Mouse (Mus musculus) liver, adult 2 months (tissue): Measurements from ENCODE around the gene Fut7. TPM values are rescaled to one million over a fixed set of nuclear protein-coding genes. Genes with fewer than 3 reads are reported as not detected.

Experiments used
- DNase-seq: peaks from one replicate; pipeline ENCODE4 v3.0.0-alpha.2; 2011; ENCODE audit warnings: low read depth, low spot score; ENCODE audit errors: extremely low read depth
- H3K27ac ChIP-seq: fragments of 200-500 bp; replicated peaks from 2 replicates; pipeline ENCODE4 v1.5.1; 2012; ENCODE audit warnings: low read depth, mild to moderate bottlenecking, control low read depth, inconsistent platforms, low read length; ENCODE audit not compliant: insufficient read depth
- H3K27me3 ChIP-seq: fragments of 200-500 bp; 2 replicates; pipeline ENCODE4 v1.6.1; 2012; ENCODE audit warnings: mild to moderate bottlenecking, moderate library complexity, low read length, inconsistent platforms; ENCODE audit not compliant: control insufficient read depth, insufficient read depth
- H3K36me3 ChIP-seq: fragments of 200-500 bp; 2 replicates; pipeline ENCODE4 v1.6.1; 2012; ENCODE audit warnings: low read length, inconsistent platforms; ENCODE audit not compliant: control insufficient read depth, insufficient read depth
- H3K4me1 ChIP-seq: fragments of 200-500 bp; 2 replicates; pipeline ENCODE4 v1.6.1; 2011; ENCODE audit warnings: low read length; ENCODE audit not compliant: control insufficient read depth, insufficient read depth
- H3K4me3 ChIP-seq: fragments of 200-500 bp; 2 replicates; pipeline ENCODE4 v1.5.1; 2011; ENCODE audit warnings: low read depth, mild to moderate bottlenecking, control low read depth, low read length, moderate library complexity; ENCODE audit not compliant: insufficient read depth
- H3K79me2 ChIP-seq: fragments of 200-500 bp; 2 replicates; pipeline ENCODE4 v1.6.1; 2012; ENCODE audit warnings: inconsistent platforms, mild to moderate bottlenecking, low read length, moderate library complexity; ENCODE audit not compliant: control insufficient read depth, insufficient read depth
- H3K9ac ChIP-seq: fragments of 200-500 bp; 2 replicates; pipeline ENCODE4 v1.6.1; 2012; ENCODE audit warnings: low read depth, mild to moderate bottlenecking, control low read depth, inconsistent platforms, low read length
- CTCF ChIP-seq: fragments of 200-500 bp; IDR thresholded peaks from 2 replicates; pipeline ENCODE4 v1.5.1; 2011; ENCODE audit warnings: low read depth, low read length, control low read depth
- POLR2A ChIP-seq: fragments of 200-500 bp; IDR thresholded peaks from 2 replicates; pipeline ENCODE4 v1.6.1; 2011; ENCODE audit warnings: low read length, control low read depth; ENCODE audit not compliant: insufficient read depth; ENCODE audit errors: extremely low read depth
- whole genome bisulfite sequencing: fragments of 180-500 bp; shearing (Covaris S2); methylation state at CpG from one replicate; pipeline ENCODE4 v1.1.7; 2018; 5-methylcytosine and 5-hydroxymethylcytosine counted together
- polyA plus RNA-seq: library from polyadenylated mRNA; depleted of rRNA; stranded (reverse); fragments of >200 nt; gene quantifications from 2 replicates; pipeline ENCODE4 v1.2.3, GENCODE M21; 2012
- total RNA-seq: library from RNA; depleted of rRNA; stranded (reverse); fragments of >200 nt; gene quantifications from 2 replicates; pipeline ENCODE4 v1.2.3, GENCODE M21; 2014

Fut7 gene
- total and polyA plus RNA-seq, 2 experiments = 0.21 TPM; not detected in 1

GRCm38 (mm10) chr2:25426721-25427191 lies 3.7 kb downstream of the Fut7 start:
- Histone ChIP-seq H3K4me3 (no peak overlapping the region), H3K9ac (no peak overlapping the region), H3K4me1 (peaks cover 3% of the 10 kb centered on the region; the same call in 1 of the 2 replicates), H3K79me2 (peaks cover 6% of the 10 kb centered on the region; the same call in 1 of the 2 replicates), H3K27ac (no peak overlapping the region), H3K36me3 (no peaks in the 10 kb centered on the region), H3K27me3 (no peaks in the 10 kb centered on the region)
- peak; percentile 44 for DNase-seq
- 33% methylated on average over 5 of the region's 5 CpGs for WGBS
- TF ChIP-seq POLR2A (no peak), CTCF (peak; percentile 89)

GRCm38 (mm10) chr2:25427256-25427655 lies 4.2 kb downstream of the Fut7 start:
- Histone ChIP-seq H3K4me3 (no peak overlapping the region), H3K4me1 (peaks cover 3% of the 10 kb centered on the region; the same call in 1 of the 2 replicates), H3K27me3 (no peaks in the 10 kb centered on the region), H3K79me2 (peaks cover 6% of the 10 kb centered on the region; the same call in 1 of the 2 replicates), H3K36me3 (no peaks in the 10 kb centered on the region), H3K27ac (no peak overlapping the region), H3K9ac (no peak overlapping the region)
- TF ChIP-seq CTCF = no peak
- no peak for TF ChIP-seq POLR2A
- 90% methylated on average over 5 of the region's 5 CpGs for WGBS
- no peak for DNase-seq

GRCm38 (mm10) chr2:25428442-25429236 lies 5.6 kb downstream of the Fut7 start, which contains the start of gene Abca2:
Abca2 (plus strand) TSS chr2:25428703.
- peaks cover 6% of the 10 kb centered on the region; the same call in 1 of the 2 replicates for H3K79me2 ChIP-seq
- no peaks in the 10 kb centered on the region for H3K36me3 ChIP-seq
- peaks cover 3% of the 10 kb centered on the region; the same call in 1 of the 2 replicates for H3K4me1 ChIP-seq
- peak within 1 kb of the TSS; percentile 88 for H3K9ac ChIP-seq
- DNase-seq = peak; percentile 62
- no peaks in the 10 kb centered on the region for H3K27me3 ChIP-seq
- H3K27ac ChIP-seq = no peak within 1 kb of the TSS
- WGBS = under 1% methylated on average over 89 of the region's 89 CpGs
- no peak for TF ChIP-seq POLR2A
- peak; percentile 83 for TF ChIP-seq CTCF
- peak within 1 kb of the TSS; percentile 74 for H3K4me3 ChIP-seq

- no peak overlapping the region for H3K4me3 ChIP-seq
- WGBS = 52% methylated on average over 5 of the region's 5 CpGs
- H3K9ac ChIP-seq = peak overlapping the region; percentile 88; the same call in 1 of the 2 replicates
- H3K79me2 ChIP-seq = peaks cover 6% of the 10 kb centered on the region; the same call in 1 of the 2 replicates
- H3K27ac ChIP-seq = no peak overlapping the region
- no peak for DNase-seq
- TF ChIP-seq POLR2A (no peak), CTCF (no peak)
- H3K4me1 ChIP-seq = peaks cover 3% of the 10 kb centered on the region; the same call in 1 of the 2 replicates
- H3K27me3 ChIP-seq = no peaks in the 10 kb centered on the region
- H3K36me3 ChIP-seq = no peaks in the 10 kb centered on the region
Measured at GRCm38 (mm10) chr2:25429435-25430180, 6.5 kb downstream of the Fut7 start.

- Histone ChIP-seq H3K79me2 (peaks cover 6% of the 10 kb centered on the region; the same call in 1 of the 2 replicates), H3K4me3 (no peak overlapping the region), H3K27me3 (no peaks in the 10 kb centered on the region), H3K27ac (no peak overlapping the region), H3K36me3 (no peaks in the 10 kb centered on the region), H3K9ac (no peak overlapping the region), H3K4me1 (peaks cover 3% of the 10 kb centered on the region; the same call in 1 of the 2 replicates)
- WGBS = 90% methylated on average over 17 of the region's 17 CpGs
- TF ChIP-seq POLR2A (no peak), CTCF (no peak)
- no peak for DNase-seq
Measured at GRCm38 (mm10) chr2:25430395-25431233, 7.5 kb downstream of the Fut7 start.
